Mouse (Mus musculus): ENCODE measurements around the gene Fbxl15.
A peak's percentile ranks its signal among the peaks of the same experiment; 100 is the strongest.

Gene Fbxl15

DNA sequence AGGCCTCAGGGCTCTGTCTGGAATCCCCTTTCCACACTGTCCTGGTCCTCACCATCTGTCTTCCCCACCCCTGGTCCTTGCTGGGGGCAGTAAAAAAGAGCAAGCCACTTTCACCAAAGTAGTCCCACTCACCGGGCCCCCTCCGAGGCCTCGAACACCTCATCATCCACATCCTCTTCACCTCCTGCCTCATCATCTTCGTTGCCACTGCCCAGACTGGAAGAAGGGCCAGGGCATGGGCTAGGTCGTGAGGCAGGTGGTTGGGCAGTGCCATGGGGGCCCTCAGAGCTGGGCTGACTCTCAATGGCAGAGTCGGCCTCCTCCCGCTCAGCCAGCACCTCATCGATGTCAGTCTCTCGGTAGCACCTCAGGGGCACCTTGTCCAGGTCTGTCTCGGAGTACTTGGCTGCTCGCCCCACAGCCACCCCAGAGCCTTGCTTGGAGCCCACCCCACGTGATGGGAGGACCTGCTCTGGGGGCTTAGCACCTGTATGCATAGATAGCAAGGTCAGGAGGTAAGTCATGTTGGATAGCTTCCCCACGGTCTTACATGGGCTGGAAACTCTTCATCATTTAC, 4.9 kb upstream of the Fbxl15 start:
- no peak for DNase-seq (ENCODE audit: low read depth, low spot score)

GRCm38 (mm10) chr19:46323716-46324115, 4.3 kb upstream of the Fbxl15 start:
- no peak for DNase-seq (ENCODE audit: low read depth, low spot score)

GRCm38 (mm10) chr19:46324366-46324765, 3.6 kb upstream of the Fbxl15 start:
- DNase-seq (ENCODE audit: low read depth, low spot score) = no peak

DNA sequence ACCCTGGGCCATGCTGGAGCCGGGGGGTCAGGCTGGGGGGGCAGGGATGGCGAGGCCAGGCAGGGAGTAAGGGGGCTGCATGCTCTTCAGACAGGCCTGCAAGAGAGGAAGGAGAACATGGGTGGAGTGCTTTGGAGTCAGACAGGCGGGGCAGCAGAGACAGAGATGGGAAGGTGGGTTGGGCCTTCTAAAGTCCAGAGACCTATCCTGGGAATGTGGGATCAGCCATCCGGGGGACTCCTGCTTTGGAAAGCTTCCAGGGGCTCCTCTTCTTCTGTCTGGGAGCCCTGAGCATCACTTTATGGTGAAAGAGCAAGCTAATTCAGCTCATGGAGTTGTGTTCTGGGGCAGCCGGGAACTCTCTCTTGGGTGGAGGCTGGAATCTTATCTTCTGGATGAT, 3.1 kb upstream of the Fbxl15 start:
- no peak for DNase-seq (ENCODE audit: low read depth, low spot score)

- DNase-seq (ENCODE audit: low read depth, low spot score) = no peak
Measured at GRCm38 (mm10) chr19:46326019-46326755, 1.8 kb upstream of the Fbxl15 start.

DNA sequence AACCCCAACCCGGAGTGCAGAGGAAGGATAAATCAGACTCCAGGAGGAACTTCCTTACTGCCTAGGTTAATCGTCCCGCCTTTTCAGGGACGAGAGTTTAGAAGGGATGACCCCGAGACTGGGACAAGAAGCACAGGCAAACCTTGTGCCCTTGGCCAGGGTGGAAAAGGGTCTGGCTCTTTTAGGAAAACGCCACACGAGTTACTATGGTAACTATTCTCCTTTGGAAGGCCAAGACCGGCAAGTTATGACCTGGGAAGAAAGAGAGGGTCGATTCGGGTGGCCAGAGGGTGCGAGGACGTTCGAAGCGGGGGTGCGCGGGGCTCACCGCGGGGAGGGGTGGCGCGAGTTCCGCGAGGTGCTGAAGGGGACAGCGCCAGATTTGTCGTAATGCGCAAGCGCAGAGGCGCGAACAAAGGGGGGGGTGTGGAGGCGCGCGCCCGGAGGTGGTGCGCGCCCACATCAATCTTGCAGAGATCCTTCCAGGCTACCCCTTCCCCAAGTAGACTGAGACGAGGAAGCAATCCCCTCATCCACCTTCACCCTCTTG, 1.2 kb upstream of the Fbxl15 start, which contains the start of gene Psd:
Psd (minus strand) TSS at position 401 of the 550 bp plus-strand sequence.
- DNase-seq (ENCODE audit: low read depth, low spot score) = no peak

DNA sequence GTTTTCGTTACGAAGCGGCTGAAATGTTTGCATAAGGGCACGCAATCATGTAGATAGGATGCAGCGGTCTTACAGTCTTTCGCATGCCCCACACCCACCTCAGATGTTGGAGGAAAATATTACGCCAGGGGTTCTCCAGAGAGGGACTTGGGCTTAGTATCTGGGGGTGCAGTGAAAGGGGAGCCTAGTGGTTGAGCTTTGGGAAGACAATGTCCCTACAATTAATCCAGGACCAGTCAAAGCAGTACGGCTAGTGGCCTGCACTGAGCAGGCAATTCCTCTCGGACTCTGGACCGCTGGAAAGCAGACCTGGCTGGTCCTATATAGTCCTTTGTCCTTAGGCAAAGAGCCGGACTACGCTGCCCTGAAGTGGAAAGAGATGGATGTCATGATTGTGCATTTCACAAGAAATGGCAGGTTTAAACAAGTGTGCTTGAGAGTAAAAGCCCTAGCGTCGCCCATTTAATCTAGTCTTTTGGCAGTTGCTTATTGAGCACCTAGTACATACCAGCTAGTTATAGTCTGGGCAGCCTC, 386 bp upstream of the Fbxl15 start:
- no peak for DNase-seq (ENCODE audit: low read depth, low spot score)

DNA sequence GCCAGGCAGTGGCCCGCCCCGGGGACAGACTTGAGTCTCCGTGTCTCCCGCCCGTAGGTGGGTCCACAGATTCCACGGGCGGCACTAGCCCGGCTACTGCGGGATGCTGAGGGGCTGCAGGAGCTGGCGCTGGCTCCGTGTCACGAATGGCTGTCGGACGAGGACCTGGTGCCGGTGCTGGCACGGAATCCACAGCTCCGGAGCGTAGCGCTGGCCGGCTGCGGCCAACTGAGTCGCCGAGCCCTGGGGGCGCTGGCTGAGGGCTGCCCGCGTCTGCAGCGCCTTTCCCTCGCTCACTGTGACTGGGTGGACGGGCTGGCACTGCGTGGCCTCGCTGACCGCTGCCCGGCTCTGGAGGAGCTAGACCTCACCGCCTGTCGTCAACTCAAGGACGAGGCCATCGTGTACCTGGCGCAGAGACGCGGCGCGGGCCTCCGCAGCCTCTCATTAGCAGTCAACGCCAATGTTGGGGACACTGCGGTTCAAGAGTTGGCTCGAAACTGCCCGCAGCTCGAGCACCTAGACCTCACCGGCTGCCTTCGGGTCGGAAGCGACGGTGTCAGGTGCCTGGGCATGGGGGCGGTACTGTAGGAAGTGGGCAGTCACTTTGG, 1.2 kb downstream of the Fbxl15 start:
- DNase-seq (ENCODE audit: low read depth, low spot score) = no peak

- DNase-seq (ENCODE audit: low read depth, low spot score) = peak; percentile 69
Measured at GRCm38 (mm10) chr19:46329951-46330350, 2.0 kb downstream of the Fbxl15 start.

GRCm38 (mm10) chr19:46330696-46331095, 2.7 kb downstream of the Fbxl15 start:
- DNase-seq (ENCODE audit: low read depth, low spot score) = no peak

DNA sequence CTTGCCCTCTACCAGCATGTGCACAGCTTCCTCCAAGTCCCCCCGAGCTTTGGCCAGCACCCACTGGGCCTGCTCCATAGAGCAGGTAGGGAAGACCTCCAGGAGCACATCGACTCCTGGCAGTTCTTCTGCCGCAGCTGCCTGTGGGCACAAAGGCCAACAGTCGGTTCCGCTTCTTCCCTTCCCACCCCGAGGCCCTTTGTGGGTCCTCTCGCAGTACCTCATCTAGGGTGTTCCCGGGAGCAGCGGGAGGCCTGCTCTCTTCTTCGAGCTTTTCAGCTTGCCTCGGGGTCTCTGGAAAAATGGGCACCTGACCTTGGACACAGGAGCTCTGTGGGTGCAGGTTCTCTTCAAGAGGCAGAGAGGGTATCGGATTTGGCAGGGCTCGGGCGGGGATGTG, 3.3 kb downstream of the Fbxl15 start:
- no peak for DNase-seq (ENCODE audit: low read depth, low spot score)

DNA sequence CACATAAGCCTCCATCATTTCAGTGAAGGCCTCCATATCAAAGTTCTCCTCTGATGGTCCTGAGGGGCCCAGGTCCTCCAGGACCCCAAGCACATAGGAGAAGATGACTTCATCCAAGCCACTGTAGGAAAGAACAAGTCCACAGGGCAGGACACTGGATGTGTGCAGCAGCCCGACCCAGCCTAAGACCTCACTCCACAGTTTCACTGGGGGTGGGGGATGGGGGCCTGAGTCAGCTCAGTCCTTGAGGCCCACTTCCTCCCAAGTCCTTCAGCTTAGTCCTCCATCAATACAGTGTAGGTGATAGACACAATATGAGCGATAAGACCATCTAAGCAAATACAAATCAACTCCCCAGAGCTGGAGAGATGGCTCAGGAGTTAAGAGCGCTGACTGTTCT, 4.0 kb downstream of the Fbxl15 start:
- no peak for DNase-seq (ENCODE audit: low read depth, low spot score)

DNA sequence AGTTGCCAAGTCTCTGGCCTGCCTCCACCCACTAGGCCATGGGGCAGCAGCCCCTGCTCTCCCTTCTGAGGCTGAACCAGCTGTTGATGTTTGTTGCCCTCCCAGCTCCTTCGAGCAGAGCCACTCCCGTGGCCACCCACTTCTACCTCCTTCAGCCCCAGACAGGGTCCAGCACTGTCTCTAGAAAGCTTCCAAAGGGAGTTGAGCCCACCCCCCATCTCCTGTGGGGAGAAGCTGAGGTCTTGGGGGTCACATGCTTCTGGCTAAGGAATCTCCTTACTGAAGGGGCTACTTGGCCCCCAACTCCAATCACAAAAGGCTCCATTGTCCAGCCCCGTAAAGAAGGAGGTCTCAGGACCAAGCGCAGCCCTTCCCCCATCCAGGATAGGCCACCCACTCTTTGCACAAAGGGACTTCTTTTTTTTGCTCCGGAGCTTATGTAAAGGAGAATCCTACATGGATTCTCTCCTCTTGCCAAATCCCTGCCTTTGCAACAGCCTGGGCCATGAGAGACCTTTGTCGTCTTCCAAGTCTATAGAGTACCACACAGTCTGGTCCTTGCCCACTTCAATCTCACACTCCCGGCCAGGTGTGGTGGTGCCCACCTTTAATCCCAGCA, 4.8 kb downstream of the Fbxl15 start:
- no peak for DNase-seq (ENCODE audit: low read depth, low spot score)

DNA sequence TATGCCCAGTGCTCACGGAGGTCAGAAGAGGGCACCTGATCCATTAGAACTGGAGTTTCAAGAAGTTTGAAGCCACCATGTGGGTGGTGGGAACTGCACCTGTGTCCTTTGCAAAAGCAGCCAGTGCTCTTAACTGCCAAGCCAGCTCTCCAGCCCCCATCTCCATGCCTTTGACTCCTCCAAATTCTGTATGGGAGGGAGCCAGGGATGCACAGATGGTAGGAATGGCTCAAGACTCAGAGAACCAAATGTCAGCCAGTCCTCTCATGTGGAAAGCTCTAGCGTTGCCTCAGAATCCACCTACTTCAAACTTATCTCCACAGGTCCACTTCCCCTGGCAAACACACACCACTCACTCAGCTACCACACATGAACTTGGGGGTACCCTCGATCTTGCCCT, 5.9 kb downstream of the Fbxl15 start:
- no peak for DNase-seq (ENCODE audit: low read depth, low spot score)

DNA sequence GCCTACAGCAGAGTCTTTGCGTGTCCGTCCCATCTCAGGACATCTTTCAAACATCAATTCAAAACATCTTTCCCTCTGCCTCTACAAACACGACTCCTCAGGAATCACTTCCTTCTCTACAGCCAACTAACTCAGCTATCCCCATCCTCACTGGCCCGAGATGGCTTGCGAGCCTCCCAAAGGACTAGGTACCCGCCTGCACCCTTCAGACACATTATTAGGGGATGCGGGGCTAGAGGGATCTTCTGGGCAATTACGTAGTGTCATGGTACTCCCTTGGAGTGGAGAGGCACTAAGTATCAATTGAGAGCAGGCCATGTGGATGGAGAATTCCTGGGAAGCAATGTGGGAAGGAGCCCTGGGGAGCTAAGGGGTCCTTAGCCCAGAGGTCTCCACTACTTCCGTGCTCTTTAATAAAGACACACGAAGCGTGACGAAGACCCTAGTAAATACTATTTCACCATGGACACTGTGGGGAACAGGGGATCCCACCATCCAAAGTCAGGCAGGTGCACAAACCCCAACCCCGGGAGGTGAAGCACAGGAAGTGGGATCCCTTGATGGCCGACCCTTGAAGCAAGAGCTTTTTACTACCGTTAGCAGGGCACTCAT, 9.8 kb downstream of the Fbxl15 start:
- no peak for DNase-seq (ENCODE audit: low read depth, low spot score)

- peak; percentile 95 for DNase-seq (ENCODE audit: low read depth, low spot score)
Measured at GRCm38 (mm10) chr19:46338331-46338936, 10.4 kb downstream of the Fbxl15 start, which contains the start of gene Cuedc2. Cuedc2 (minus strand) TSS chr19:46338702.

DNA sequence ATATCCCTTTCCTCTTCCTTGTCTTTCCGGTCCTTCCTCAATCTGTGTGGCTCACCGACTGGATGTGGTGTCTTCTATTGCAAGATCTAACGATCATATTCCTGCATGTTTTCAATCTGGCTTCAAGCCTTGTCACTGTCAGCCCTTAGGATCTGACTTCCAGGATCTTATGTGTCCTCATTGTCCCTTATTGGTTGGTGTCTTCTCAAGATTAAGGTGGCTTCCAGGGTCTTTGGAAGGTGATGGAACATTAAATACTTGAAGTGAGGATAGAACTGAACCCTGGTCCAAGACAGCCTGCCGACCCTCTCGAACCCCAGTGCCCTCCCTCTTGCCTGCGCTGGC, 10.9 kb downstream of the Fbxl15 start:
- no peak for DNase-seq (ENCODE audit: low read depth, low spot score)

DNA sequence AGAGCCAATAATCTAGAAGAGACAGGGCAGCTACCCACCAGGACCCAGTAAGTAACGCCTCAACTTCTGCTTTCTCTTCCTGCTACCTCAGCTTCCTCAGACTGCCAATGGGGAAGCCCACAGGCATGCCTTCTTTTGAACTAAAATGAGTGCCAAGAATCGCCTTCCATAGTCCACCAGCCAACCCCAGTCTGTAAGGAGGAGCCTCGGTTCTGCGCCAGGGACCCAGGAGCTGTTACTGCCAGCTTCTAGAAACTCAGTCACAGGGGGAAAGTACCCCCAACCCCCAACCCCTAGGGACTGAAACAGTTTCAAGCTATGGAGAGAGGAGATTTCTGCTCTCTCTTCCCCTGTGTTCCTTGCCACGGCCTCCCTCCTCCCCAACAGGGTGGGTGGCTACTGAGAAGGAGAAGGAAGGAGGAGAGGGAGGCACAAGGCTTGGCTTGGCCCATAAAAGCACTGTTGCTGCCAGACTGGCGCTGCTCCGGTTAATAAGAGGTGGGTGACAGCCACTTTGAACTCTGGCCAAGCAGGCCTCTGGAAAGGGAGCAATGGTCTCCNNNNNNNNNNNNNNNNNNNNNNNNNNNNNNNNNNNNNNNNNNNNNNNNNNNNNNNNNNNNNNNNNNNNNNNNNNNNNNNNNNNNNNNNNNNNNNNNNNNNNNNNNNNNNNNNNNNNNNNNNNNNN, 11.4 kb downstream of the Fbxl15 start:
- DNase-seq (ENCODE audit: low read depth, low spot score) = no peak

GRCm38 (mm10) chr19:46344710-46345419, 16.9 kb downstream of the Fbxl15 start:
- DNase-seq (ENCODE audit: low read depth, low spot score) = no peak

GRCm38 (mm10) chr19:46347146-46347545, 19.2 kb downstream of the Fbxl15 start:
- DNase-seq (ENCODE audit: low read depth, low spot score) = no peak
